Mouse (Mus musculus) liver, embryonic 15.5 days (tissue): Measurements from ENCODE around the gene Fam83f. TPM values are rescaled to one million over a fixed set of nuclear protein-coding genes. Genes with fewer than 3 reads are reported as not detected.

ENCODE experiments used
- ATAC-seq: fragments of 200-750 bp; cut with Nextera tagmentation; 2 replicates; pipeline ENCODE4 v1.8.0; 2017; ENCODE audit warnings: moderate number of reproducible peaks, mild to moderate bottlenecking, moderate library complexity; ENCODE audit not compliant: insufficient read depth
- H3K27ac ChIP-seq: fragments of 300-500 bp; sonication (generic); replicated peaks from 2 replicates; pipeline ENCODE4 v1.5.1; 2015; ENCODE audit warnings: mild to moderate bottlenecking, inconsistent platforms
- H3K27me3 ChIP-seq: fragments of 300-500 bp; sonication (generic); 2 replicates; pipeline ENCODE4 v1.6.1; 2015; ENCODE audit warnings: mild to moderate bottlenecking, inconsistent platforms
- H3K36me3 ChIP-seq: fragments of 300-500 bp; sonication (generic); replicated peaks from 2 replicates; pipeline ENCODE4 v1.6.1; 2015; ENCODE audit warnings: moderate library complexity, mild to moderate bottlenecking, inconsistent platforms
- H3K4me1 ChIP-seq: fragments of 300-500 bp; sonication (generic); replicated peaks from 2 replicates; pipeline ENCODE4 v1.6.1; 2015; ENCODE audit warnings: inconsistent platforms
- H3K4me2 ChIP-seq: fragments of 300-500 bp; sonication (generic); 2 replicates; pipeline ENCODE4 v1.6.1; 2015; ENCODE audit warnings: moderate library complexity, mild to moderate bottlenecking, inconsistent platforms
- H3K4me3 ChIP-seq: fragments of 300-500 bp; sonication (generic); replicated peaks from 2 replicates; pipeline ENCODE4 v1.5.1; 2015; ENCODE audit warnings: mild to moderate bottlenecking, inconsistent platforms
- H3K9ac ChIP-seq: fragments of 300-500 bp; sonication (generic); 2 replicates; pipeline ENCODE4 v1.6.1; 2015; ENCODE audit warnings: moderate library complexity, mild to moderate bottlenecking, inconsistent platforms
- H3K9me3 ChIP-seq: fragments of 300-500 bp; sonication (generic); replicated peaks from 2 replicates; pipeline ENCODE4 v1.6.1; 2016; ENCODE audit warnings: inconsistent platforms
- WGBS: fragments of 180-500 bp; shearing (Covaris S2); methylation state at CpG from one replicate; pipeline ENCODE4 v1.1.7; 2015; ENCODE audit warnings: mixed read lengths; ENCODE audit not compliant: insufficient replicate concordance; 5-methylcytosine and 5-hydroxymethylcytosine counted together
- polyA plus RNA-seq: library from polyadenylated mRNA; unstranded; fragments of >200 nt; fragmentation: Nextera tagmentation; extraction: Ambion mirVana; gene quantifications from 2 replicates; pipeline ENCODE4 v1.2.1, GENCODE M21; 2015

The Fam83f gene
- polyA plus RNA-seq, 1 experiment from 2014 or later = 3.7 TPM

DNA sequence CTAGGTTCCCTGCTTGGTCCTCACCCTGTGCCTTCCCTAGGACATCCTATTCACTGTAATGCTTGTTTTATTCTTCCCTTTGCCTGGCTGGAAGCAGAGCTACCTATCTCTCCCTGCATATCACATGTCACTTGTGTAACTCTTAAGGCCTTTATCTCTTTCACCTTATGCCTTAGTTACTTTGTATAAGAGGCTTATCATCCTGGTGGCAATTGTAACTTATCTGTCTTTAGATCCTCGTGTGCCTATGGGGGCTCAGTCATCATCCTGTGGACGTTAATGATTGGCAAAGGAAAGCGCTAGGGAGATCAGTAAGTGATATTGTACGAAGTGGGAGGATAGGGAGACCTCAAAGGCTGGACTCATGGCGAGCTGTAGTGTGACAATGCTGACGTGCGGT is 16.9 kb downstream of the Fam83f start:
- Histone ChIP-seq H3K9me3 (no peaks in the 10 kb centered on the region), H3K27me3 (peaks cover 31% of the 10 kb centered on the region), H3K27ac (no peak overlapping the region), H3K4me2 (no peak overlapping the region), H3K4me3 (no peak overlapping the region), H3K4me1 (peaks cover 30% of the 10 kb centered on the region), H3K36me3 (no peaks in the 10 kb centered on the region), H3K9ac (no peak overlapping the region)
- 18% methylated on average over 7 of the region's 7 CpGs for WGBS
- ATAC-seq = peak; percentile 36; the same call in 1 of the 2 replicates

GRCm38 (mm10) chr15:80693492-80693891 is 21.8 kb downstream of the Fam83f start:
- no peak overlapping the region for H3K9ac ChIP-seq
- WGBS = 51% methylated on average over 3 of the region's 3 CpGs
- H3K27me3 ChIP-seq = peaks cover 13% of the 10 kb centered on the region
- no peaks in the 10 kb centered on the region for H3K9me3 ChIP-seq
- H3K4me2 ChIP-seq = no peak overlapping the region
- ATAC-seq = no peak
- peaks cover 21% of the 10 kb centered on the region for H3K4me1 ChIP-seq
- no peak overlapping the region for H3K4me3 ChIP-seq
- H3K27ac ChIP-seq = no peak overlapping the region
- no peaks in the 10 kb centered on the region for H3K36me3 ChIP-seq

DNA sequence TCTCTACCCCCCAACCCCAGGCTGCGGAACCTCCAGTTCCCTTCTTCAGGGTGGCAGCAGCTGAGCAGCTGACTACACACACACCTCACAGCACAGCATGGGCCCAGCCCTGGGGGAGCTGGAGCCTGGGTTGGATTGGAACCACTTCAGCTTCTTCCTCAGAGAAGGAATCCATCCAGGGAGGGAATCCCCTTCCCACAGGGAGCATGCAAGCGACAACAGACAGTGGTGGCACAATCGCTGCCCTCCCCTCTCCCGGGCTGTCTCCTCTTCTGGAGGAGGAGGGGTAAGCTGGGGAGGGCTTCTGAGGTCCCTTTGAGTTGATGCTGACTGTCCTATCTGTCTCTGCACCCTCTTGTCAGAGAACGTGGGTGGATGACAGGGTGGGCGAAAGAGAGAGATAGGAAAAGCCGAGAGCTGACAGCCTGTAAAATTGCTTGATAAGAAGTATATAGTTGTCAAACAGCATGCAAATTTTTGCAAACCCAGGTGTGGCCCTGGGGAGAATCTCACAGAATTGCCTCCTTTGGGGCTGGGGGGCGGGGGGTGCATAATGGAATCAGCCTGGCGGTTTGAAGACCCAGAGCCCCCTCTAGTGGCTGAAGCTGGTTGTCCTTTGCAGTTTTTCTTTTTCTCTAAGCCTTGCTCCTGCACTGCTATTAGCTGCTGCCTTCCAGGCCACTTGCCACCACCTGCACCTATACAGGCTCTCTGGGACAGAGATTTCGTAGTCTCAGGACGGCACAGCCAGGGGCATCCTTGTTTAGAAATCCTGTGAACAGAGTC is 22.7 kb downstream of the Fam83f start:
- ATAC-seq = no peak
- Histone ChIP-seq H3K4me3 (no peak overlapping the region), H3K9ac (no peak overlapping the region), H3K4me1 (peaks cover 12% of the 10 kb centered on the region), H3K9me3 (no peaks in the 10 kb centered on the region), H3K27me3 (peaks cover 13% of the 10 kb centered on the region), H3K4me2 (no peak overlapping the region), H3K36me3 (no peaks in the 10 kb centered on the region), H3K27ac (no peak overlapping the region)
- 22% methylated on average over 11 of the region's 11 CpGs for WGBS

- Histone ChIP-seq H3K9ac (no peak overlapping the region), H3K27me3 (peaks cover 9% of the 10 kb centered on the region), H3K9me3 (no peaks in the 10 kb centered on the region), H3K4me2 (no peak overlapping the region), H3K4me3 (no peak overlapping the region), H3K4me1 (peaks cover 9% of the 10 kb centered on the region; the same call in 1 of the 2 replicates), H3K27ac (no peak overlapping the region), H3K36me3 (no peaks in the 10 kb centered on the region)
- ATAC-seq = no peak
- 12% methylated on average over 5 of the region's 5 CpGs for WGBS
These were observed 25.9 kb downstream of the Fam83f start for GRCm38 (mm10) chr15:80697564-80697963.

GRCm38 (mm10) chr15:80701481-80702257 is 30.0 kb downstream of the Fam83f start:
- Histone ChIP-seq H3K27me3 (peaks cover 3% of the 10 kb centered on the region; the same call in 1 of the 2 replicates), H3K27ac (no peak overlapping the region), H3K4me2 (no peak overlapping the region), H3K36me3 (no peaks in the 10 kb centered on the region), H3K9me3 (no peaks in the 10 kb centered on the region), H3K4me3 (no peak overlapping the region), H3K4me1 (peaks cover 18% of the 10 kb centered on the region), H3K9ac (no peak overlapping the region)
- ATAC-seq = no peak
- whole genome bisulfite sequencing = 62% methylated on average over 8 of the region's 8 CpGs

GRCm38 (mm10) chr15:80702910-80703309 is 31.3 kb downstream of the Fam83f start:
- peaks cover 29% of the 10 kb centered on the region for H3K4me1 ChIP-seq
- H3K9ac ChIP-seq = no peak overlapping the region
- ATAC-seq = no peak
- H3K9me3 ChIP-seq = no peaks in the 10 kb centered on the region
- WGBS = 65% methylated on average over 5 of the region's 5 CpGs
- H3K36me3 ChIP-seq = no peaks in the 10 kb centered on the region
- H3K4me2 ChIP-seq = no peak overlapping the region
- no peaks in the 10 kb centered on the region; the same call in 1 of the 2 replicates for H3K27me3 ChIP-seq
- H3K4me3 ChIP-seq = no peak overlapping the region
- no peak overlapping the region for H3K27ac ChIP-seq

- no peaks in the 10 kb centered on the region for H3K9me3 ChIP-seq
- ATAC-seq = no peak
- WGBS = 58% methylated on average over 2 of the region's 2 CpGs
- H3K4me2 ChIP-seq = no peak overlapping the region
- H3K4me1 ChIP-seq = peaks cover 25% of the 10 kb centered on the region
- H3K4me3 ChIP-seq = no peak overlapping the region
- H3K27ac ChIP-seq = no peak overlapping the region
- no peaks in the 10 kb centered on the region for H3K36me3 ChIP-seq
- no peaks in the 10 kb centered on the region for H3K27me3 ChIP-seq
- no peak overlapping the region for H3K9ac ChIP-seq
These were observed 31.8 kb downstream of the Fam83f start for GRCm38 (mm10) chr15:80703495-80703894.

- peak overlapping the region; percentile 37; the same call in 1 of the 2 replicates for H3K4me2 ChIP-seq
These were observed 32.6 kb downstream of the Fam83f start for GRCm38 (mm10) chr15:80704267-80704666.

GRCm38 (mm10) chr15:80705828-80706549 is 34.3 kb downstream of the Fam83f start:
- WGBS = 28% methylated on average over 18 of the region's 18 CpGs
- peak overlapping the region; percentile 6 for H3K27ac ChIP-seq

More at GRCm38 (mm10) chr15:80704267-80704666, 32.6 kb downstream of the Fam83f start:
- Histone ChIP-seq H3K27me3 (no peaks in the 10 kb centered on the region), H3K27ac (no peak overlapping the region), H3K9me3 (no peaks in the 10 kb centered on the region), H3K4me3 (no peak overlapping the region), H3K9ac (no peak overlapping the region), H3K4me1 (peaks cover 25% of the 10 kb centered on the region), H3K36me3 (no peaks in the 10 kb centered on the region)
- ATAC-seq = peak; percentile 68
- WGBS = 7% methylated on average over 7 of the region's 7 CpGs

GRCm38 (mm10) chr15:80706596-80706995 is 34.9 kb downstream of the Fam83f start:
- WGBS = 19% methylated on average over 11 of the region's 11 CpGs
- Histone ChIP-seq H3K36me3 (no peaks in the 10 kb centered on the region), H3K9me3 (no peaks in the 10 kb centered on the region), H3K4me2 (peak overlapping the region; percentile 70), H3K9ac (peak overlapping the region; percentile 31; the same call in 1 of the 2 replicates), H3K27ac (peak overlapping the region; percentile 6), H3K27me3 (no peaks in the 10 kb centered on the region), H3K4me1 (peaks cover 31% of the 10 kb centered on the region), H3K4me3 (peak overlapping the region; percentile 40)
- no peak for ATAC-seq

More at GRCm38 (mm10) chr15:80705828-80706549, 34.3 kb downstream of the Fam83f start:
- Histone ChIP-seq H3K4me3 (peak overlapping the region; percentile 40), H3K4me1 (peaks cover 31% of the 10 kb centered on the region), H3K9ac (peak overlapping the region; percentile 31; the same call in 1 of the 2 replicates), H3K9me3 (no peaks in the 10 kb centered on the region), H3K27me3 (no peaks in the 10 kb centered on the region), H3K36me3 (no peaks in the 10 kb centered on the region), H3K4me2 (peak overlapping the region; percentile 70)
- no peak for ATAC-seq
